Mouse (Mus musculus): ENCODE measurements around the gene Cmtm3. TPM values are rescaled to one million over a fixed set of nuclear protein-coding genes. Genes with fewer than 3 reads are reported as not detected.

Gene Cmtm3
- polyA plus RNA-seq, 1 experiment from 2014 or later: 158 TPM

- Histone ChIP-seq H3K36me3 (peaks cover 41% of the 10 kb centered on the region), H3K9me3 (no peaks in the 10 kb centered on the region), H3K9ac (no peak overlapping the region), H3K27ac (no peak overlapping the region), H3K27me3 (no peaks in the 10 kb centered on the region), H3K4me3 (no peak overlapping the region), H3K4me1 (peaks cover 10% of the 10 kb centered on the region), H3K4me2 (replicated peaks) (no peak overlapping the region)
- ATAC-seq (ENCODE audit: low FRiP score, low read depth): no peak
- 56% methylated on average over 12 of the region's 12 CpGs for WGBS
These were observed 7.5 kb downstream of the Cmtm3 start for GRCm38 (mm10) chr8:104346706-104347105.

DNA sequence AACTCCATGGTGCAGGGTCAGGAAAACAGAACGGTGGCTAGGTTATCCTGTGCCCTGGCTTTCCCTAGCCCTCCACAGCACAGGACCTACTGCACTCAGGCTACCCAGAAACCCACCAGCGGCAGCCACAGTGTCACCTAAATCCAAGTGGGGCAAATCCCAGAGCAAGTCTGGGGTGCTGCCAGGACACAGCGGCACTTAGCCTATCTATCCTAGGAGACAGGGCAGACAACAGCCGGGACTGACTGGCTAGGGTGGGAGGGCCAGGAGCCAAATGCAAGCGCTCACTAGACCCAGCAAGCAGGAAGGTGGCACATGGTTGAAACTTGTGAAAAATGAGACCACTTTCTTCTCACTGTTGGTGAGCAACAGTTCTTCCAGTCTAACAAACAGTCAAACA is 9.8 kb downstream of the Cmtm3 start:
- Histone ChIP-seq H3K4me1 (0 out of 2 replicates have a peak, but pooled peaks cover 3% of the 10 kb centered on the region), H3K4me2 (replicated peaks) (no peak overlapping the region), H3K4me3 (no peak overlapping the region), H3K9ac (no peak overlapping the region), H3K27me3 (no peaks in the 10 kb centered on the region), H3K36me3 (peaks cover 62% of the 10 kb centered on the region), H3K9me3 (no peaks in the 10 kb centered on the region), H3K27ac (no peak overlapping the region)
- 84% methylated on average over 5 of the region's 5 CpGs for WGBS
- ATAC-seq (ENCODE audit: low FRiP score, low read depth): no peak

DNA sequence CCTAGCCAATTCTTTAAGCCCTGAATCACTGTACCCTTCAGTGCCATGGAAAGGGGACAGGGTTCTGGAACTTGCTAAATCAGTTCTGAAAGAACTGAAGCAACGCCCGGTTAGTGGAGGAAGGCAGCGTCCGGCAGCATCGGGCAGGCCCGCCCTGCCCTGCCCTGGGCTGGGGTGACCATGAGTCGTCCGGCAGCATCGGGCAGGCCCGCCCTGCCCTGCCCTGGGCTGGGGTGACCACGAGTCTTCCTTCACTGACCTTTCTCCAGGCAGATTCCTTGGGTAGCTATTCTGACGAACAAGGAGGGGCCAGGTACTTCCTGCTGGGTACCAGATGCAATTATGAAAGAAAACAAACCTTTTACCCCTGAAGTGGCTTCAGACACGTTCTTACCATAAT is 10.8 kb downstream of the Cmtm3 start:
- Histone ChIP-seq H3K9me3 (no peaks in the 10 kb centered on the region), H3K9ac (no peak overlapping the region), H3K36me3 (peaks cover 64% of the 10 kb centered on the region), H3K27ac (no peak overlapping the region), H3K4me2 (replicated peaks) (no peak overlapping the region), H3K4me3 (no peak overlapping the region), H3K4me1 (no peaks in the 10 kb centered on the region), H3K27me3 (no peaks in the 10 kb centered on the region)
- no peak for ATAC-seq (ENCODE audit: low FRiP score, low read depth)
- 80% methylated on average over 13 of the region's 13 CpGs for WGBS

DNA sequence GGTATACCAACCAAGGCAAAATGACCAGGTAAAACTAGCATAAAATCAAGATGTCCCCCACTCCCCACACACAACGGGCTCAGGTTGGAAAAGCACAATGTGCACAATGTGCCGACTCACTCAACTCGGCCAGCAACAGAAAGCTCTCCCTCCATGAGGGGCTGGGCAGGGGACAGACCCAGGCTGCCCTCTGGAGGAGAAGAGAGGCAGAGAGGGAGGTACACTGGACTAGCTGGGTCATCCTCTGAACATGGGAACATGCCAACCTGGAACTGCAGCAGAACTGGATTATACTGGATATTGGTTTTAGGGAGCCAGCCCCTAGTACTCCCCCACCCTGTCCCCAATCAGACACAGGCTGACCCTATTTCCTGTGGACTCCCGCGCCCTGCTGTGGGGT is 14.0 kb downstream of the Cmtm3 start:
- Histone ChIP-seq H3K9ac (no peak overlapping the region), H3K36me3 (peaks cover 60% of the 10 kb centered on the region), H3K4me2 (replicated peaks) (no peak overlapping the region), H3K4me3 (no peak overlapping the region), H3K27ac (no peak overlapping the region), H3K9me3 (no peaks in the 10 kb centered on the region), H3K4me1 (no peaks in the 10 kb centered on the region), H3K27me3 (no peaks in the 10 kb centered on the region)
- ATAC-seq (ENCODE audit: low FRiP score, low read depth): no peak
- WGBS: 73% methylated on average over 5 of the region's 5 CpGs

DNA sequence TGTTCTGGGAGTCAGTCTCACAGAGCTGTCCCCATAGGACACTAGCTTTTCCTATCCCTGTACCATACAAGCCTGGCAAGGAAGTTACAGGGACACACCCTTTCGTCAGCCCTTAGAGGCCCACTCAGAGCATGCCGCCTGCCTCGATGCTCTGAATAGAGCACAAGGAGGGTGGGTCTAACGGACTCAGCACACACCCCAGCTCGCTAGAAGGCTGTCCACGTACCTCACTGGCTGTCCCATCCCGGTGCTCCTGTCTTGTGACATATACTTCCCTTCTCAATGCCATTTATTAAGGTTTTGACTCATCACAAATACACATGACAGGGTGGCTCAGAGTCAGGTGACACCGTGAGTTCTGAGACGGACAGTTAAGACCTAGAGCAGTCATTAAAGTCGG is 15.3 kb downstream of the Cmtm3 start:
- Histone ChIP-seq H3K4me1 (no peaks in the 10 kb centered on the region), H3K27me3 (no peaks in the 10 kb centered on the region), H3K9me3 (no peaks in the 10 kb centered on the region), H3K9ac (no peak overlapping the region), H3K36me3 (peaks cover 60% of the 10 kb centered on the region), H3K27ac (no peak overlapping the region), H3K4me3 (no peak overlapping the region), H3K4me2 (replicated peaks) (no peak overlapping the region)
- WGBS: 89% methylated on average over 10 of the region's 10 CpGs
- ATAC-seq (ENCODE audit: low FRiP score, low read depth): no peak

- Histone ChIP-seq H3K27ac (no peak overlapping the region), H3K36me3 (peaks cover 38% of the 10 kb centered on the region), H3K4me2 (replicated peaks) (no peak overlapping the region), H3K4me3 (no peak overlapping the region), H3K9ac (no peak overlapping the region), H3K9me3 (no peaks in the 10 kb centered on the region), H3K27me3 (no peaks in the 10 kb centered on the region), H3K4me1 (no peaks in the 10 kb centered on the region)
- no peak for ATAC-seq (ENCODE audit: low FRiP score, low read depth)
- 80% methylated on average over 3 of the region's 3 CpGs for WGBS
These were observed 19.4 kb downstream of the Cmtm3 start for GRCm38 (mm10) chr8:104358637-104359036.

DNA sequence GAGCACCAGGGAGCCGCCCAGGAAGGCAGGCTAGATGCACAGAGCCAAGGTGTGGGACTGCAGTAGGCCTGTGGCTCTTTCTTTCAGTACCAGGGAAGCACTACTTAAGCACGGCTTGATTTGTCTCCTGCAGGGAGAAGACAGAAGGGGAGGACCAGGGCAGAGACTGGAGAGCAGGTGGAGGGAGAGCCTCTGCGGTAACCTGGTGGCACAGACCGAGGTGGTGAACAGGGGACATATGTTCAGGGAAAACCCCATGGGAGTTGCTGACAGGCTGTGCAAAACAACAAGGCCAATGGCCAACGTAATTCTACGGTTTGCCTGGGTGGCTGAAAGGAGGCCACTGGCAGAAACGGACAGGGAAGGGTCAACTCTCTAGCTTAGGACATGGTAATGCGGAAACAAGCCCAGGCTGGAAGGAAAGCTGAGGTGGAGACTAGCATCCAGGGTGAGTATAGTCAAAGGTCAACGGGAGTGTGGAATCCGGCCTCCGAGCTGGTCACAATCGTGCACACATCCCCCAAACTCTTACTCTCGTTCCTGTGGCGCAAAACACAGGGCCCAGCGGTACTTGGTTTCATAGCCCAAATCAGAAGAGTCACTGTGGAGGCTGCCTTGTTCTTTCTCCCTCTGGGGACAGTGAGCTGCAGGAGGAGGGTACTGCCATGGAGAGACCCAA is 20.7 kb downstream of the Cmtm3 start:
- no peak overlapping the region for H3K4me2 ChIP-seq (replicated peaks)
- 76% methylated on average over 15 of the region's 15 CpGs for WGBS
- ATAC-seq (ENCODE audit: low FRiP score, low read depth): no peak
- no peak overlapping the region for H3K4me3 ChIP-seq
- H3K27ac ChIP-seq: no peak overlapping the region
- H3K9ac ChIP-seq: no peak overlapping the region
- no peaks in the 10 kb centered on the region for H3K27me3 ChIP-seq
- peaks cover 26% of the 10 kb centered on the region for H3K36me3 ChIP-seq
- H3K4me1 ChIP-seq: no peaks in the 10 kb centered on the region
- H3K9me3 ChIP-seq: no peaks in the 10 kb centered on the region

- no peak for ATAC-seq (ENCODE audit: low FRiP score, low read depth)
These were observed 26.5 kb downstream of the Cmtm3 start for GRCm38 (mm10) chr8:104365695-104366094.

DNA sequence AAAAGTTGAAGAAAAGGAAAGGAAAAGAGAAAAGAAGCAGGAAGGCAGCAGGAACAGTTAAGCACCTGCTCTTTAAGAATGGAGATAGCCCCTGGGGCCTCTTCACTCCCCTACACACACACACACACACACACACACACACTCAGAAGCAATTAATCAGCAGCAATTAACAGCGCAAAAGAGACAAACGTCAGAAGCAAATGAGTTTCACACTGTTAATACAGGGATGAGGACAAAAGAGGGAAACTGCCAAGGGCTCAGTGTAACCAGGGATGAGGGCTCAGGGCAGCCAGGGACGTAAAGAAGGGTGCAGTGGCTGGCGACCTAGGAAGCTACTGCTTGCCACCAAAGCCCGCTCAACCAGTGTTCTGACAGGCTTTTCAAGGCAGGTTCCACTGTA is 28.2 kb downstream of the Cmtm3 start:
- H3K9ac ChIP-seq: no peak overlapping the region
- H3K9me3 ChIP-seq: no peaks in the 10 kb centered on the region
- peaks cover 13% of the 10 kb centered on the region for H3K4me1 ChIP-seq
- H3K4me2 ChIP-seq (replicated peaks): no peak overlapping the region
- H3K4me3 ChIP-seq: no peak overlapping the region
- H3K36me3 ChIP-seq: 0 out of 2 replicates have a peak, but pooled peaks cover 3% of the 10 kb centered on the region
- no peaks in the 10 kb centered on the region for H3K27me3 ChIP-seq
- 60% methylated on average over 5 of the region's 5 CpGs for WGBS
- H3K27ac ChIP-seq: no peak overlapping the region
- no peak for ATAC-seq (ENCODE audit: low FRiP score, low read depth)

More at GRCm38 (mm10) chr8:104365695-104366094, 26.5 kb downstream of the Cmtm3 start:
- H3K27me3 ChIP-seq: no peaks in the 10 kb centered on the region
- H3K4me1 ChIP-seq: peaks cover 13% of the 10 kb centered on the region
- no peak overlapping the region for H3K4me3 ChIP-seq
- H3K9ac ChIP-seq: no peak overlapping the region
- H3K4me2 ChIP-seq (replicated peaks): no peak overlapping the region
- 84% methylated on average over 9 of the region's 9 CpGs for WGBS
- H3K9me3 ChIP-seq: no peaks in the 10 kb centered on the region
- H3K36me3 ChIP-seq: no peaks in the 10 kb centered on the region; the same call in 1 of the 2 replicates
- H3K27ac ChIP-seq: no peak overlapping the region

- Histone ChIP-seq H3K4me2 (replicated peaks) (no peak overlapping the region), H3K4me3 (no peak overlapping the region), H3K4me1 (peaks cover 19% of the 10 kb centered on the region), H3K27me3 (no peaks in the 10 kb centered on the region), H3K27ac (no peak overlapping the region), H3K36me3 (0 out of 2 replicates have a peak, but pooled peaks cover 3% of the 10 kb centered on the region), H3K9me3 (no peaks in the 10 kb centered on the region), H3K9ac (0 out of 2 replicates have a peak overlapping the region, but pooled peaks have one; percentile 26)
- ATAC-seq (ENCODE audit: low FRiP score, low read depth): no peak
- 86% methylated on average over 12 of the region's 12 CpGs for WGBS
These were observed 30.4 kb downstream of the Cmtm3 start for GRCm38 (mm10) chr8:104369591-104369990.

- Histone ChIP-seq H3K27ac (no peak overlapping the region), H3K36me3 (0 out of 2 replicates have a peak, but pooled peaks cover 3% of the 10 kb centered on the region), H3K4me1 (peaks cover 23% of the 10 kb centered on the region), H3K9ac (no peak overlapping the region), H3K9me3 (no peaks in the 10 kb centered on the region), H3K27me3 (no peaks in the 10 kb centered on the region), H3K4me2 (replicated peaks) (no peak overlapping the region), H3K4me3 (no peak overlapping the region)
- WGBS: 71% methylated on average over 6 of the region's 6 CpGs
- no peak for ATAC-seq (ENCODE audit: low FRiP score, low read depth)
These were observed 30.9 kb downstream of the Cmtm3 start for GRCm38 (mm10) chr8:104370071-104370470.

GRCm38 (mm10) chr8:104371121-104371520 is 31.9 kb downstream of the Cmtm3 start:
- Histone ChIP-seq H3K4me2 (replicated peaks) (no peak overlapping the region), H3K4me1 (peaks cover 31% of the 10 kb centered on the region), H3K9me3 (no peaks in the 10 kb centered on the region), H3K9ac (no peak overlapping the region), H3K27ac (no peak overlapping the region), H3K36me3 (0 out of 2 replicates have a peak, but pooled peaks cover 3% of the 10 kb centered on the region), H3K4me3 (no peak overlapping the region), H3K27me3 (no peaks in the 10 kb centered on the region)
- WGBS: 89% methylated on average over 6 of the region's 6 CpGs
- ATAC-seq (ENCODE audit: low FRiP score, low read depth): no peak

DNA sequence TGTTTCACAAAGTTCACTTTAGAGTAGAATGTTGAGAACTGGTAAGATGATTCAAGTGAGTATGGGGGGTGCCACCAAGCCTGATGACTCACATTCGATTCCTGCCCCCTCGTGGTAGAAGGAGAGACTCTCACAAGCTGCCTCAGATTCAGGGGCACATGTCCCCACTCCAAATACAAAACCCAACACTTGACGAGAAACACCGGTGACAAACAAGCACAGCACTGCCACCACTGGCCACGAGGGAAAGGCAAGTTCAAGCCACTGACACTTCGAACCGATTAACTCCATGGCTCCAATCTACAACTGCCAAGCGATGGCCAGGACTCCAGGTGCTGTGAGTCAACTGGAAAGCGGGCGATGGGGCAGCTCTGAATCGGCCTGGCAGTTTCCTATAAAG is 34.6 kb downstream of the Cmtm3 start:
- Histone ChIP-seq H3K4me3 (no peak overlapping the region), H3K9me3 (no peaks in the 10 kb centered on the region), H3K27me3 (no peaks in the 10 kb centered on the region), H3K27ac (no peak overlapping the region), H3K9ac (no peak overlapping the region), H3K4me1 (peaks cover 23% of the 10 kb centered on the region), H3K4me2 (replicated peaks) (no peak overlapping the region), H3K36me3 (0 out of 2 replicates have a peak, but pooled peaks cover 3% of the 10 kb centered on the region)
- ATAC-seq (ENCODE audit: low FRiP score, low read depth): no peak
- WGBS: 80% methylated on average over 11 of the region's 11 CpGs

Measured in limb, embryonic 13.5 days (tissue).